Mouse (Mus musculus): ENCODE measurements around the gene Il18r1. TPM values are rescaled to one million over a fixed set of nuclear protein-coding genes. Genes with fewer than 3 reads are reported as not detected.

Gene Il18r1
- 0.32 and 0.48 TPM in 2 replicates for polyA plus RNA-seq (2012; rRNA removed)

DNA sequence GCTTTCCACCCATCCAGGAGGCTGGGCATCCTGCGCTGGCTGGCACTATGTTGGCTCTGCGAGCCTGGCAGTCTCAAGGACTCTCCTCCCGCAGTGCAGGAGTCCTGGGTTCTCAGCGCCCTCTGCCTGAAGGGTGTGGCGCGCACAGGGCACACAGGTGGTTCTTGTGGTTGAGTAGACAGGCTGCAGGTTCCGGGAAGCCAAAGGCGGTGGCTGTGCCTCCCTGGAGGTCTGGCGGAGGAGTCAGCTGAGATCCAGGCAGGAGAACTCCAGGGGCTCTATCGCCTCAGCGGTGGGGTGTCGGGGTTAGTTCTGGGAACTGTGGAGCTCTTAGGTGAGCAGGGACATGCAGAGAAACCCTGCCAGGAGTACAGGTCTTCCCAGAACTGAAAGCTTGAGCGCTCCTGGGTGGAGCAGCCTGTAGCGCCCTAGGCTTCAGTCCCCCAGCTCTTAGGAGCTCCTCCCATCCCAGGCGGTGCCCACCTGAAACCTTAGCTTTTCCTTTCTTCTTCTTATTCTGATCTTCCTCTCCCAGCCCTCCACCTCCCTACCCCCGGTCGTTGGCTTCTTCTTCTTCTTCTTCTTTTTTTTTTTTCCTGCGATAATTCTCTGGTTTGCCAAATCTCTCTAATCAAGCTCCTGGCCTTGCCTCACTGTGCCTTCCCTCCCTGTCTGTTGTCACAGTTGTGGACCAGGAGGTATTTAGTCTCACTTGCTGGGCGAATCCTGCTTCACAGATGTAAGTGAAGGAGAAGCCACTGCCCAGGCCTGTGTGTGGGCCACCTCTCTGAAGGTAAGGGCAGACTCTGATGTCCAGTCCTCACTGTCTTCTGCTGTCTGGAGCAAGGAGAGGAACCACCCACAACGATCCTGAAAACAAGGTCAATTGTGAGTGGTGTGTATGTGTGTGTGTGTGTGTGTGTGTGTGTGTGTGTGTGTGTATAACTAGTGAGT is at the start of gene Il18r1:
Il18r1 (plus strand) TSS at position 76 of the 954 bp plus-strand sequence.

DNA sequence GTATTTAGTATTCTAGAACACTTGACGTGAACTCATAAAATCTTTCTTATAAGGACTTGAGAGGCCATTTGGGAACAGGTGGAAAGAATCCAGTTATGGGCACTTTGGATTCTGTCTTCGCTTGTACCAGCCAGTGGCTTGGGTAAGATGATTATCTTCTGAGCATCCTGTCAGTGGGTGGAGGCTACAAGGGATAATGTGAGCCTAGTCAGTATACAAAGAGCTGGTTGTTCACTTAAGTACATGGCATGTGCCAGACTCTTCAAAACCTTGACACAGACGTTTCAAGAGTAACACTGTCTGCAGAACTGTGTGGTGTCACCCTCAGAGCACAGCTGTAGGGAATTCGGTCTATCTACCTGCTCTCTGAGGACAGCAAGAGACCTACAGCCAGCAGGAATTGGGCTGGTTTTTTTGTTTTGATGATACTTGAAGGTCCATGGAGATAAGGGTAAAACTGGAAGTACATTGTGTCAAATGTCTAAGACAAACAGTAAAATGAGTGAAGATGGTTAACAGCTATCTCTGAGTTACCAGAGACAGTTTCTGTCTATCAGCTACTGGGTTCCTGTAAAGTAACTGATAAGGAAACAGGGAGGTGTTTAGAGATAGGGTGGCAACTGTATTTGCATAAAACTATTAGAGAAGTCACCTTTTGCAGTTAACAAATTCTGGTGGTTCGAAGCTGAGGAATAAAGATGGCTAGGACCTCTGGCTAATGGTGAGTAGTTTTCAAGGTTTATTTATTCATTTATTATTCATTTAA is 36.3 kb upstream of the Il18r1 start, which contains the start of gene Il1rl1:
Il1rl1 (plus strand) TSS at position 661 of the 766 bp plus-strand sequence.

DNA sequence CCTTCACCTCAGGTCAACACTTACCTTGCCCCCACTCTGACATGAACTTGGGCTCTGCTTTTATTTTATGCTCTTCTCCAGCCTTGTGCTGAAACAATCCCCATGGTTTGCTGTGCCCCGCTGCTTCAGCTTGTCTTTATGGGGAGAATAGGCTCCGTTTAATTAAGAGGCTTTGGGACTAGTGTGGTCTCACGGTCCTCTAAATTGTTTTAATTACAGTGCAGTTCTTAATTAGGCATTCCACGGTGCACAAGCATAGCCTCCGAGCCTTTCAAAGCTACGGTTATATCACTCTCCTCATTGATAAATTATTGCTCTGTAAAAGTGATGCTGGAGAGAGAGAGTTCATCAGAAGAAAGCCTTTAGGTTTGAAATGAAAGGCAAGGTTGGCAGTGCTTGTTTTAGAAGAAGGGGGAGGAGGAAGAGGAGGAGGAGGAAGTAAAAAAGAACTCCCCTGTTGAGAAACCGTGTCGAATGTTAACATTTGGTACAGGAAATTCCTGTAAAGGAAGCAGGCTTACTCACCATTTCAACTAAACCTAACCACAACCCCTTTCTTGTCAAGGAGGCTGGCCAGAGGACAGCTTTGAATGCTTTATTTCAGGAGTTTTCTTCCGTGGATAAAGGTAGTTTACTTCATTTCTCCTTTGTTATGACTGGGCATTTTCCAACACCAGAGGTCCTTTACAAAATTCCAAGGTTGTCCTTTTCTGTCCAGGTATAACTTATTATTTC is 49.7 kb downstream of the Il18r1 start, which contains the start of gene Il18rap:
Il18rap (plus strand) TSS at position 512 of the 735 bp plus-strand sequence.

Other genes with a start within 250 kb of the Il18r1 start
- gene Il1r1, start 240.5 kb upstream of the Il18r1 start, polyA plus RNA-seq (2012; rRNA removed): 10.2 and 11.8 TPM in 2 replicates
- gene Il1rl2, start 140.9 kb upstream of the Il18r1 start, polyA plus RNA-seq (2012; rRNA removed): 4.1 and 4.4 TPM in 2 replicates
- gene Il1rl1, start 36.0 kb upstream of the Il18r1 start, polyA plus RNA-seq (2012; rRNA removed): 0.38 and 0.77 TPM in 2 replicates
- gene Il18rap, start 49.8 kb downstream of the Il18r1 start, polyA plus RNA-seq (2012; rRNA removed): 0.09 and 0.16 TPM in 2 replicates
- gene Slc9a4, start 114.5 kb downstream of the Il18r1 start, polyA plus RNA-seq (2012; rRNA removed): 0.08 and 0.26 TPM in 2 replicates
- gene Slc9a2, start 215.0 kb downstream of the Il18r1 start, polyA plus RNA-seq (2012; rRNA removed): 2.9 and 3.3 TPM in 2 replicates